Mouse (Mus musculus) thymus, adult 2 months (tissue): ENCODE data around the gene Nelfe. TPM values are rescaled to one million over a fixed set of nuclear protein-coding genes. Genes with fewer than 3 reads are reported as not detected.
A peak's percentile ranks its signal among the peaks of the same experiment; 100 is the strongest.

ENCODE experiments used
- DNase-seq: peaks from one replicate; pipeline ENCODE4 v3.0.0; 2021
- H3K27ac ChIP-seq: fragments of 200-500 bp; 2 replicates; pipeline ENCODE4 v1.5.1; 2012; ENCODE audit warnings: low read length, control low read depth; ENCODE audit not compliant: control insufficient read depth, insufficient read depth
- H3K27me3 ChIP-seq: fragments of 200-500 bp; 2 replicates; pipeline ENCODE4 v1.6.1; 2012; ENCODE audit warnings: mild to moderate bottlenecking, low read length, moderate library complexity, mixed read lengths; ENCODE audit not compliant: control insufficient read depth, insufficient read depth
- H3K36me3 ChIP-seq: fragments of 200-500 bp; 2 replicates; pipeline ENCODE4 v1.6.1; 2012; ENCODE audit warnings: mild to moderate bottlenecking, low read length, moderate library complexity; ENCODE audit not compliant: control insufficient read depth, insufficient read depth
- H3K4me1 ChIP-seq: fragments of 200-500 bp; replicated peaks from 2 replicates; pipeline ENCODE4 v1.6.1; 2012; ENCODE audit warnings: low read length; ENCODE audit not compliant: control insufficient read depth, insufficient read depth
- H3K4me3 ChIP-seq: fragments of 200-500 bp; 2 replicates; pipeline ENCODE4 v1.5.1; 2012; ENCODE audit warnings: mild to moderate bottlenecking, low read length, control low read depth, moderate library complexity; ENCODE audit not compliant: control insufficient read depth, insufficient read depth
- CTCF ChIP-seq: fragments of 200-500 bp; IDR thresholded peaks from 2 replicates; pipeline ENCODE4 v1.5.1; 2012; ENCODE audit warnings: mild to moderate bottlenecking, control low read depth, low read length, moderate library complexity, borderline replicate concordance; ENCODE audit not compliant: control insufficient read depth, poor library complexity, insufficient read depth; ENCODE audit errors: extremely low read depth
- POLR2A ChIP-seq: fragments of 200-500 bp; IDR thresholded peaks from 2 replicates; pipeline ENCODE4 v1.6.1; 2012; ENCODE audit warnings: mild to moderate bottlenecking, low read length, control low read depth, moderate library complexity; ENCODE audit not compliant: control insufficient read depth, poor library complexity, insufficient read depth; ENCODE audit errors: extremely low read depth
- WGBS: fragments of 180-500 bp; shearing (Covaris S2); methylation state at CpG from one replicate; pipeline ENCODE4 v1.1.7; 2018; 5-methylcytosine and 5-hydroxymethylcytosine counted together
- polyA plus RNA-seq: library from polyadenylated mRNA; depleted of rRNA; stranded (reverse); fragments of >200 nt; gene quantifications from 2 replicates; pipeline ENCODE4 v1.2.3, GENCODE M21; 2012

Gene Nelfe
- polyA plus RNA-seq, 1 experiment = 26.1 TPM

DNA sequence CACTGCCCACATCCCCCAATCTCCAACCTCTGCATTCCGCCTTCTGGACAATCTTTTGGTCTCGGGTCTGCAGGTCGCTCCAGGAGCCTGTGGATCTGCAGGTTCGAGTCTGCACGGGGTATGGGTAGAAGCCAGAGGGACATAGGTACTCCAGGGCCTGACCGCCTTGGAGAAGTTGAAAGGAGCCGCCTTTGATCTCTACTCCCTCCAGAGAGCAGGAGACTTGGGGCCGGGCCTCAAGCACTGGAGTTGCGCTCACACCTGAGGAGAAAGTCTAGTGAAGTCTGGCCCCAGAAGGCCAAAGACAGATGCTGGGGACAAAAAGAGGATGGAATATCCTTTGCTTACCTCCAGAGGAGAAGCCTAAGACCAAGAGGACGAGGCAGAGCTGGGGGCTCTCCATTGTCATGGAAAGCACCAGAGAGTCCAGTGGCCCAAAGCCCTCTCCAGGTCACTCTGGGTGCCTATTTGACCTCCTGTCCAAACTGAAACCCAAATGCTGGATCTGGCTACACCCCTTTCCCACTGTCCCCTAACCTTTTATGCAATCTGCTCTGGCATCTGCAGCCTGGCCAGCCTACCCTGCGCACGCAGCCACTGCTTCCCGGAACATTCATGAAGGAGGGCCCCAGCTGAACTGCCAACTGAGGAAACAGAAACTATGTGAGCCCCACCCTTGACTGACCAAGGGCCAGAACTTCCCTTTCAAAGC lies 11.7 kb downstream of the Nelfe start:
- TF ChIP-seq CTCF = no peak
- TF ChIP-seq POLR2A = no peak
- peaks cover 2% of the 10 kb centered on the region; the same call in 1 of the 2 replicates for H3K4me1 ChIP-seq
- no peak overlapping the region for H3K4me3 ChIP-seq
- H3K36me3 ChIP-seq = no peaks in the 10 kb centered on the region
- H3K27ac ChIP-seq = no peak overlapping the region
- no peaks in the 10 kb centered on the region for H3K27me3 ChIP-seq
- no peak for DNase-seq
- WGBS = 82% methylated on average over 13 of the region's 13 CpGs

GRCm38 (mm10) chr17:34862416-34863081 lies 12.4 kb downstream of the Nelfe start, which contains the start of gene Cfb:
Cfb (minus strand) TSS chr17:34862518.
- WGBS = 70% methylated on average over 8 of the region's 8 CpGs
- H3K27me3 ChIP-seq = no peaks in the 10 kb centered on the region
- TF ChIP-seq CTCF = no peak
- TF ChIP-seq POLR2A = no peak
- H3K27ac ChIP-seq = no peak within 1 kb of the TSS
- peaks cover 2% of the 10 kb centered on the region; the same call in 1 of the 2 replicates for H3K4me1 ChIP-seq
- no peak for DNase-seq
- H3K4me3 ChIP-seq = no peak within 1 kb of the TSS
- no peaks in the 10 kb centered on the region for H3K36me3 ChIP-seq

GRCm38 (mm10) chr17:34865981-34866380 lies 15.8 kb downstream of the Nelfe start:
- no peaks in the 10 kb centered on the region for H3K27me3 ChIP-seq
- WGBS = 60% methylated on average over 7 of the region's 7 CpGs
- DNase-seq = no peak
- H3K4me1 ChIP-seq = peaks cover 2% of the 10 kb centered on the region; the same call in 1 of the 2 replicates
- H3K36me3 ChIP-seq = no peaks in the 10 kb centered on the region
- no peak overlapping the region for H3K27ac ChIP-seq
- H3K4me3 ChIP-seq = no peak overlapping the region
- TF ChIP-seq CTCF (no peak), POLR2A (no peak)

DNA sequence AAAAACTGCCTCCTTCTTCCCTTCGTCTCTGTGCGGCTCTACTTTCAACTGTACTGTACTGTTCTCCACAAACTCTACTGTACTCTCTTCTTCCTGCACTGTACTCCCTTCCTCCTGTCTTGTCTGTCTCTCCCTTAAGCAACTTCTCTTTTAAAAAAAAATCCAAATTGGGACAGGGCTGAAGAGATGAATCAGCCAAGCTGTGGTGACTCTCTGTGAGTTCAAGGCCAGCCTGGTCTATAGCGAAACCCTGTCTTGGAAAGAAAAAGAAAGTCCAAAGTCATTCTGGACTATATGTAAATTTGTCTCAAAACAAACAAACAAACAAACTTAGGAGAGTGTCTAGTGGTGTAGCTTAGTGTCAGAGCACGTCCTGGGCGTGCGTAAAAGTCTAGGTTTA lies 24.1 kb downstream of the Nelfe start:
- WGBS = 96% methylated on average over 6 of the region's 6 CpGs
- Histone ChIP-seq H3K27me3 (no peaks in the 10 kb centered on the region), H3K36me3 (no peaks in the 10 kb centered on the region), H3K4me1 (no peaks in the 10 kb centered on the region; the same call in 1 of the 2 replicates), H3K27ac (no peak overlapping the region), H3K4me3 (no peak overlapping the region)
- TF ChIP-seq POLR2A (no peak), CTCF (no peak)
- no peak for DNase-seq

DNA sequence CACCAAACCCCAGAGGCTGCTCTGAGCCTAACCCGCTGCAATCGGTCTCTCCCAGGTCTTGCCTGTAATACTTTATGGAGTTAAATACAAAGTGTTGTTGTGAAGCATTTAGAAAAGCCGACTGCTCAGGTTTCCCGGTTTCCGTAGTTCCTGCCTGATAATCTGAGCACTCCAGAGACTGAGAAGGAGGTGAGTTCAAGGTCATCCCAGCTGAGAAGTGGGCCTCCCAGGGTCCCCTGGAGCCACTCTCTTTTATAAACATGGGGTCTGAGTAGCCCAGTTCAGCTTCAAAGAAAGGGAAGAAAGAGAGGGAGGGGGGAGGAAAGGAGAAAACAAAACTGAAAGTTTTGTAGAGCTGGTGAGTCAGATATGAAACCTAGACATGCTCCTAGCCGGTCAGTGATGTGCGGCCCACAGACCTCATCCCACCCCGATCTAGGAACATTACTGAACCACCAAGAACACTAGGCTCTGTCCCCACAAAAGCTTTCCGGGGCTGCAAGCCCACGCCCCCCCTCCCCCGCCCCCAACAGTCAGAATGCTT lies 29.2 kb downstream of the Nelfe start, which contains the start of gene Zbtb12:
TSS of gene Zbtb12 (plus strand) at position 148 of the 544 bp plus-strand sequence.
- 45% methylated on average over 11 of the region's 11 CpGs for WGBS
- Histone ChIP-seq H3K36me3 (no peaks in the 10 kb centered on the region), H3K27ac (no peak within 1 kb of the TSS), H3K4me1 (peaks cover 9% of the 10 kb centered on the region), H3K4me3 (peak within 1 kb of the TSS; percentile 18; the same call in 1 of the 2 replicates), H3K27me3 (no peaks in the 10 kb centered on the region)
- TF ChIP-seq CTCF = no peak
- TF ChIP-seq POLR2A = no peak
- no peak for DNase-seq

DNA sequence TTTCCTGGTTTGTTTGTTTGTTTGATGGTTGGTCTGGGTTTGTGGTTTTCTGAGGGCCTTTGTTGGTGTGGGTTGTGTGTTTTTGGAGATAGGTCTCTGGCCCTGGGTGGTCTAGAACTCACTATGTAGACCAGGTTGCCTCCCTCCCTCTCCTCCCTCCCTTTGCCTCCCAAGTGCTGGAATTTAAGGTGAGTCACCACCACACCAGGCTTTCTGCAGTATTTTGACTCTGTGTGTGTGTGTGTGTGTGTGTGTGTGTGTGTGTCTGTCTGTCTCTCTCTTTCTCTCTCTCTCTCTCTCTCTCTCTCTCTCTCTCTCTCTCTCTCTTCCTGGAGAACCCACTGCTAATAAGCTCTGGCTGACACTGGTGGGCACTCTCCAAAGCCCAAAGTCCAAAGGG lies 31.0 kb downstream of the Nelfe start:
- no peaks in the 10 kb centered on the region for H3K27me3 ChIP-seq
- H3K27ac ChIP-seq = no peak overlapping the region
- DNase-seq = no peak
- TF ChIP-seq CTCF (no peak), POLR2A (no peak)
- H3K4me1 ChIP-seq = peaks cover 9% of the 10 kb centered on the region
- H3K36me3 ChIP-seq = no peaks in the 10 kb centered on the region
- no peak overlapping the region for H3K4me3 ChIP-seq
